Mouse (Mus musculus) natural killer cell, adult 2 months (primary cell): ENCODE results near the gene Cpxm2.

Source experiments
- DNase-seq, 2 experiments: peaks; one replicate each; pipeline ENCODE4 v3.0.0; 2022; ENCODE audit warnings: low spot score in 2 of 2

Gene Cpxm2

DNA sequence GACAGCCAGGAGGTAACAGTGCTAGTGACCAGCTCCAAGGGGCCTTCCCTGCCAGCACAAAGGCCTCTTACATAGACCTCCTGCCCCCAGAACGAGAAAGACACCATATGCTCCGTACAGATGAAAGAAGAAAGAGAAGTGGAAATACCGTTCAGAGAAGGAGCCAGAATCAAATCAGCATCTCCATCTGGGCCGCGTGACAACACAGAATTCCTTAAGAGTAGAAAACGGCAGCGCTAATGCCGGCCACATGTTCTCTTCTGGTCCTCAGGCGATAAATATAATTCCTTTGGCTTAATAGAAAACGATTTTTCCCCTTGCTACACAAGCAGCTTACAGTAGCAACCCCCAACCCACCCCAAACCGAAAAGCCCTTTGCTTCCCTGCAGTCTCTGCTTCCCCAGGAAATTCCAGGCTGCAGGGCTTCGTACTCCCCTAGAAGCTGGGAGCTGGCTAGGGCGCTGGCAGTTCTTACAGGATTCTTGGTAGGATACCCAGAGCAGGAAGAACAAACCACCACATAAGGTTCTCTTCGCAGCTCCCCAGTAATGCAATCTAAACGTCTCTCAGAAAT, 9.2 kb downstream of the Cpxm2 start:
- no peak for DNase-seq

DNA sequence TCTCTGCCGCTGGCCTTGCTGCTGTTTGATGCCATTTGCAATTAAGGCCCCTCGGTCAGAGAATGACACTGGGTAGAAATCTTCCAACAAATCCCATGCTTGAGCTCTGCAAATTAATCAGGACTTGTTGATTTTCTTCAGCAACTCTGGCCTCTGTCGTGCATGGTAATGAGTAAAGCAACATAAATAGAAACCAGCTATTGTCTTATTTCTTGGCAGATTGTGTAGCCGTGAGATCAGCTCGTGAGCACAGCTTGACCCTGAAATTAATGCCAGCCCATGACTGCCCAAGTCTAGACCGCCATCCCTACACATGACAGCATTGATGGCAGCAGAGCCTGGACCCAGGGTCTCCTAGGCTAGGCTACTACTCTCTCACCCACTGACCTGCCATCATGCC, 25.9 kb downstream of the Cpxm2 start:
- DNase-seq, result no peak

GRCm38 (mm10) chr7:132124948-132125347, 29.6 kb downstream of the Cpxm2 start:
- no peak for DNase-seq

DNA sequence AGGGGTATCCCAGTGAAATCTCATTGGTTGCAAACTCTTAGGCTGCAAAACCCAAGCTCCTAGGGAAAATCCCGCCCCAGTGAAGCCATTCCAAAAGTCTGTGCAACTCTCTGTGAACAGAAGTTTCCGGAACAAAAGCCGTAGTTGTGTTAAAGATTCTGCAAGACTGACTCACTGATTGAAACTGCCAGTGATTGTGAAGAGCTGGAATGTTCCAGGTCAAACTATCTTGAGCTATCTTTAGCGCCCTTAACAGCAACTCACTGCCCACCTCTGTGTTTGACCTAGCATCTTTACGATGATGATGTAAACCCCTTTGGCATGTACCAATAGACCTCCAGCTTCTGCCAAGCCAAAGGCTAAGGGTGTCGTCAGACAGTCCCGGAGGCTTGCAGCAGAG, 31.3 kb downstream of the Cpxm2 start:
- DNase-seq, result no peak

DNA sequence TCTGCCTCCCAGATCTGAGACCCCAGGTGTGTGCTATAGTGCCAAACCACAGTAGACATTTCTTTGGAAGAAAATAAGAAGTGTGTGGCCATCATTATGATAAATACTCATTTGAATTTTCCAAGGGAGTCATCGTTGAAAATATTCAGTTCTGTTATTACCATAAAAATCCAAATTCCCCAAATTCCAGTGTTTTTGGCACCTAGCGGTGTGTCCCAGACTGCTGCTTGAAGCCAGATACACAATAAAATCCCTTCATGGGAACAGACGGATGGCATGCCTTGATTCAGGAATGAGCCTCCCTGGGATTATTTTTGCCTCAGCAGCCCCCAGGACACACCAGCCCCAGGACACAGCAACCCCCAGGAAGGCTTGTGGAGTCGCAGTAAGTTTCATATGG, 34.7 kb downstream of the Cpxm2 start:
- no peak for DNase-seq

- DNase-seq, result no peak
These were observed 42.8 kb downstream of the Cpxm2 start for GRCm38 (mm10) chr7:132111770-132112169.

GRCm38 (mm10) chr7:132110308-132110707, 44.2 kb downstream of the Cpxm2 start:
- no peak for DNase-seq

DNA sequence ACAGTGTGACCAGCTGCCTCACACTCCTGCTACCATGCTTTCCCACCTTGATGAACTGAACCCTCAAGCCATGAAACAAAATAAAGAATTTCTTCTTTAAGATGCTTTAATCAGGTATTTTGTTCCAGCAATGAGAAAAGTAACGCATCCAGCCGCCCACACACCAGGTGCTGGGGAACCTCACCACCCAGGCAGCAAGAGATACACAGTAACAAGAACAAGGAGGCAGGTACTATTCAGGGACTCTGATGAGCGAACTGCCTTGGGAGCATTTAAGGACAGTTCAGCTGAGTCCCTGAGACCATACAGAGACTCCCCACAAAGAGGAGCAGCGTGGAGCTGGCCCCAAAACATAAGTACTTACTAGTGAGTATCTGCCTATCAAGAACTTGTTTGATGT, 47.6 kb downstream of the Cpxm2 start:
- DNase-seq, result no peak

- no peak for DNase-seq
These were observed 49.2 kb downstream of the Cpxm2 start for GRCm38 (mm10) chr7:132105326-132105725.

DNA sequence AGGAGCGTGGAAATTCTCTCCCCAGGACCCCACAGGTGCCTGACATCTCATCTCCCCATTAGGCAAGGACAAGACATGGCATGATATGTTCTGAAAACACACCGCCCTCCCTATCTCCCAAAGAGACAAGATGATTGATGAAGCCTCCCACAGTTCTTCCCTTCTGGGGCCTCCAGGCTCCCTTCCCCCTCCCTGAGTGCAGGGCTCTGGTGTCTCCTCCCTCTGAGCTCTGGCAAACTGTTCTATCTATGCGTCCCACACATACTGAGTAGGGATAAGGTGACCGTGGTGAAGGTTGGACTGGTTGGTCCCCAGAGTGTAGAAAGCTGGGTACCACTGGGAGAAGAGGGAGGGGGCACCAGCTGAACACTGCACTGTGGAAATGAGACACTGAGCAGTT, 56.1 kb downstream of the Cpxm2 start:
- no peak for DNase-seq

DNA sequence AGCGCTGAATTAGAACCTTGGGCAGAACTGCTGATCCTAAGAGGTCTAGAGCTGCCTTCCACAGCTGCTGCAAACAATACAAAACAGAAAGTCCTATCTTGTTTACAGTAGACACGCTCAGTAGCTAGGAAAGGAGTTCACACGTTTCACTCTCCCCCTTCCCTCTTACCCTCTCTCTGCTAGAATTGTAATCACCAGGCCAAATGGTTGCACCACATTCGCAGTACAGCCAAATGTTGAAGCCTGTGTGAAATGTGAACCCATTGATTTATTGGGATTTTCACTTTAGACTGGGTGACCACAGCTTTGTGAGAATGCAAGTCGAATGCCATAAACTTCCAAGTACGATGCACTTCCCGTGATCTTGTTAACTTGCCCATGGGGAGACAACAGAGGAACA, 59.9 kb downstream of the Cpxm2 start:
- DNase-seq, result no peak

DNA sequence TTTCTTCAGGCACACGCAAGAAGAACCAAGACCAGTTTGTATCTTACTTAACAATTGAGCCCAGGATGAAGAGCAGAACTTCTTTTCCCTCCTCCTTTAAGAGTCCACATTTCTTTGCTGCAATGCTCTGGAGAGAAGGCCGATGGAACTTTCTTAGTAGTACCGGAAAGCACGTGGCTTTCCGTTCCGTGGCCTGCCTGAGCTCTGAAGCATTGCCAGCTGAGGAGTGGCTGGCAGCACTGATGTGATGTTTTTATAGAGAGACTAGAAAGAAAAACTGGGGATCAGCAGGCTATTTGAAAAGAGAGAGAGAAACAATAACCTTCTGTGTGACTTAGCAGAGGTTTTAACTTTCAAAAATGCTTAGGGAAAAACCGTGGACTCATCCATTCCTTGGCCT, 63.0 kb downstream of the Cpxm2 start:
- DNase-seq, result no peak

- no peak for DNase-seq
These were observed 65.9 kb downstream of the Cpxm2 start for GRCm38 (mm10) chr7:132088606-132089005.

- no peak for DNase-seq
These were observed 66.4 kb downstream of the Cpxm2 start for GRCm38 (mm10) chr7:132088181-132088580.

GRCm38 (mm10) chr7:132075825-132076224, 78.7 kb downstream of the Cpxm2 start:
- no peak for DNase-seq

GRCm38 (mm10) chr7:132074503-132074902, 80.0 kb downstream of the Cpxm2 start:
- no peak for DNase-seq

DNA sequence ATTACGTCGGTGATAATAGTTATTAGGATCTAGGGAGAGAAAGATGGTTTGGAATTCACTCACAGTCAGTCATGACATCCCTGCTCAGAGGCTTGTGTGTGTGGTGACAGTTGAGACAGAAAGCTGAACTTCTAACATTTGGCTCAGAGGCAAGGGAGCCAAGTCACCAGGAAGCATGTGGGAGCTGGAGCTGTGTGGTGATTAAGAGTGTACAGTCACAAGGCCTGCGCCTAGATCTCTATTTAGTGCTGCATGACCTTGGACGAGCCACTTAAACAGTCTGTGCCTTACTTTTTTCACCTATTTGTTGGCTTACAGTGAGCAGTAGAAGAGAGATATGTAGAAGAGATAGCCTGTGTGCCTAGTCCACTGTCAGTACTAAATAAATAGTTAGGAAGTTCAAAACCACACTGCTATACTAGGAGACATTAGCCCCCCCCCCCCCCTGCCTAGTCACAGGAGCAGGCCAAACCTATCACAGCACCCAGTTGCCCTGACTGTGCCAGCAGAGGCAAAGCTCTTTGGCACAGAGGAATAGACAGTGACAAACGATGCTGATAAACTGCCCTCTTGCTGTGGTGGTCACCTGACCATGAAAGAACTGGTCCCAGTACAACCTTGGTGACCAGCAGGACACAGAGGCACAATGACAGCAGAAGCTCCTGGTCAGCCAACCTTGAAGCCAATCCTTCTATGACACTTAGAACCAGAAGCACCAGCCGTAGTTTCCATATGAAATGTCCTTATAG, 83.5 kb downstream of the Cpxm2 start:
- no peak for DNase-seq

DNA sequence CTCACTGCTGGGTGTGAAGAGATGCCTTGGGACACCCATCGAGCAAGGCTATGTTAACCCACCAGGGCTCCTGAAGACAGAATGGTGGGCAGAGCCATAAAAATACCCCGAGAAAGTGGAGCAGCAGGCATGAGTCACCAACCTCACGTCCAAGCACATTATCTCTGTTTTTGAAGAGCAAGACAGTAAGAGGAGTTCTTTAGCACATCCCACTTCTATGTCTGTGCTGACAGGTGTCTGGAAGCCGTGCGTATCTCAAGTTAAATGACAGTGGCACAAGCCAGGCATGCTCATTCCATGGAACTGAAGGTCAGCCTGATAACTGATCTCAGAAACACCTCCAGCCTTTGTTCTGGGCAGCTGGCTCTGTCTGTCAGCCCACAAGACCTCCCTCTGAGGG, 86.6 kb downstream of the Cpxm2 start:
- DNase-seq, result no peak

DNA sequence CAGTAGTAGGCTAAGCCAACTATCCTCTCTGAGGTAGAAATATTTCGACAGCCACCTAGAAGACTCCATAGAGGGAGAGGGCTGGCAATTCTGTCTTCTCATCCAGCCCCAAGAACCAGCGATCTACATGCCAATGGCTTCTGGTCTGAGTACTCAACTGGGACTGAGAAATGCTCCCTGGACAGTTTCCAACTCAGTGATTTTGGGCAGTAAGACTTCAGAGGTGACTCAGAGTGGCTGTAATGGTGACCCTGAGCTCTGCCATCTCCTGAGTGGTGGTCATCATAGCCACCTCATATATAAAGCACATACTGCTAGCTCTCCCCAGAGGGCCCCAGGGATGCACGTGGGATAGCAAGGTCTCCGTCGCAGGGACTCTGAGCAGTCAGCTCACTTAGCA, 87.0 kb downstream of the Cpxm2 start:
- no peak for DNase-seq

DNA sequence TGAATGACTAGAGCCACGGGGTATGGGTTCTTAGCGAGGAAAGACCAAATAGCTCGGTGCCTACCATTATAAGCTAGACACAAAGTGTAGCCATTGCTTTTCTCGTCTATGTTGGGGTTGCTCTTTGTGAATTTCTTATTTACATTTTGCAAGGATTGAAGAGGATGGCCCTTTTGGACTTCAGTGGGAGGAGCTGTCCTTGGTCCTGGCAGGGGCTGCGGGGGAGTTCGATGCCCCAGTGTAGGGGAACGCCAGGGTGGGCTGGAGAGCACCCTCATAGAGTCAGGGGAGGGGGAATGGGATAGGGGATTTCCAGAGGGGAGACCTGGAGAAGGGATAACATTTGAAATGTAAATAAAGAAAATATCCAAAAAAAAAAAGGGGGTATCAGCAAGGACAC, 94.4 kb downstream of the Cpxm2 start:
- DNase-seq, result no peak

- DNase-seq, result no peak
These were observed 98.0 kb downstream of the Cpxm2 start for GRCm38 (mm10) chr7:132056565-132056964.

DNA sequence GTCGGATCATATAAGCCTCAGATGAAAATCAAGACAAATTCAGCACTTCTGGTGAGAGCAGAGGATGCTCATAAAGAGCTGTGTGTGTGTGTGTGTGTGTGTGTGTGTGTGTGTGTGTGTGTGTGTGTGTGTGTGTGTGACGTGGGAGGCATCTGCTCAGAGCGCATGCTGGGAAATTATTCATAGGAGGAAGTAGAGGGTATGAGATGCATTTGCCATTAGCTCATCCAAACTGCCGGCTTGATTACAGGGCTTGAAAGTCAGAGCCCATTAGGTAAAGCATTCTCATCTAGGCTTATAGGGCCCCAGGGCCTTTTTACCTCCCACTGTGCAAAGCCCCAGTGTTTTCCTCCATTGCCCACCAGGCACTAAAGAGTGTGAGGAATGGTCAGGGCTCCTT, 107.9 kb downstream of the Cpxm2 start:
- no peak for DNase-seq

DNA sequence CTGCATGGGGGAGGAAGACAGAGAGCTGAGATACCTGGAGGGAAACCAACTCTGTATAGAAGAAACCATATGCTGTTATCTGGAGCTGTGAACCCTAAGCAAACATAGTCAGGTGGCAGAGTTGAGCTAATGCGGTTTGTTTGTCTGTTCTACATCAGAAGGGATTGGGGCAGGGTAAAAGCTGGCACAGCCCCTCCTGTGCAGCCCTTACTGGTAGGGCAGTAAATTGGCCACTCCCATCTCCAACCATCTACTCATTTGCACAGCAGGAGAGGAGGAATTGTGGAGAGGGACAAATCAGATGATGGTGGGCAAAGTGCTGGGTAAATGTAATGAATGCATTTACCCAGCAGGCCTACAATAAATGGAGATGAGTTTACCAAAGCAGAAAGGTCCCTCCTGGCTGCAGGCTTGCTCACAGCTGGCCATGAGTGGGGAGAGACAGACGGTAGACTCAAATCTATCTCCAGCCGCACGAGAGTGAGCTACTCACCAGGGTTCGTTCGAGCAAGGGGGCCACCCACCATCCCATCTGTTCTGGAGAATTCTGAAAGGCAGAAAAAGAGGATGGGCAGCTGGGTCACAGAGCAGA, 122.5 kb downstream of the Cpxm2 start:
- no peak for DNase-seq
